Mouse (Mus musculus) gastrocnemius, postnatal 10 days (tissue): ENCODE measurements at regions not wholly inside any gene's neighbourhood (a gene's known extent, or its start where the extent isn't known, plus 50 kb on each side); places are given as distances from the start of the nearest gene placed in this dataset.

Experiments used
- DNase-seq: peaks from one replicate; pipeline ENCODE4 v3.0.0; 2021; ENCODE audit warnings: mixed read lengths

DNA sequence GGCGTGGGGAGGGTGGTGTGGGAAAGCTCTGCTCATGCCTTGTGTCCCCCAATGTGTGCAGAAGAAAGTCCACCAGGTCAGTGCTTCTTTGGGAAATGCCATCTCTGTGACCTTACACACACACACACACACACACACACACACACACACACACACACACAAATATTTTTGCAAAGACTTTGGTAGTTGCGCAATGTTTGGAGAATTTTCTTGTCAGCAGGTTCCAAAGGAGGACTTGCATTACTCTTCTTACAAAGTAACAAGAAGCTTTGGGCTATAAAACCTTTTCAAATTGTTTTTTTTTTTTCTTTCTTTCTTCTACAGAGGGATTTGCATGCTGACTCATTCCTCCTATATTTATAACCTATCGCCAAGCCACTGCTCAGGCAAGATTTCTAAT lies 59.1 kb upstream of the Npvf start:
- no peak for DNase-seq

DNA sequence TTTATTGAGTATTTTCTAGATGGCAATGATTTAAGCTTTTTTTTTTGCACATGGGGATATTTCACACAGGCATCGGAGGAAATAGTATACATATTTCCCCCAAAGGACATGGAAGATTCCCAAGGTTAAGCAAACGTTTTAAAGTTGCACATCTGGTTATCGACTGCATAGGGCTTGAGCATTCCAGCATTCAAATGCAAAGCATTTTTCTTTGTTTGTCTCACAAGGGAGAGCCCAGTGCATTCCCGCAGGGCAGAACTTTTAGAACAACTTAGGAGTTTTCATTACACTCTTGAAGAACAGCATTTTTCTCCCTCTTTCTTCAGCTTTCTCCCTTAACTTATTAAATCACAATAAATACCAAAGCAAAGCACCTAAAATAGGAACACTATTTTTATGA lies 64.4 kb upstream of the Npvf start:
- DNase-seq: no peak

- peak; percentile 11 for DNase-seq
Measured at GRCm38 (mm10) chr6:50720346-50720745, 66.1 kb upstream of the Npvf start.

DNA sequence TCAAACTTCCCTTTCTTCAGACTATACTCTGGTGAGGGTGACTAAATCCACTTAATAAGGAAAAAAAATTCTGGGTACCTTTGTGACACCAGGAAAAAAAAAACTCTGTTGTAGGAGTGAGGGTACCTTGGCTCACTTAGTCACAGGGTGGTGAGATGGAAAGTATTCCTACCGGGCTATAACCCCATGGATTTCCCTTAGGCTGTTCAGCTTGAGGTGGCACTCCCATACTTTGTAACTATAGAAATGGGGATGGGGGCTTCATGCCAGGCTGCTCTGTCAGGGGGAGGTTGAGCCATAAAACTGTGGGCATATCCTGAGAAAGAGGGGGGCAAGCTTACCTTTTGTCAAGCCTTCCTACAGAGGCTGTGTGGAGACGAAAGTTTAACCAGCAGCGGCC lies 71.4 kb upstream of the Npvf start:
- no peak for DNase-seq

DNA sequence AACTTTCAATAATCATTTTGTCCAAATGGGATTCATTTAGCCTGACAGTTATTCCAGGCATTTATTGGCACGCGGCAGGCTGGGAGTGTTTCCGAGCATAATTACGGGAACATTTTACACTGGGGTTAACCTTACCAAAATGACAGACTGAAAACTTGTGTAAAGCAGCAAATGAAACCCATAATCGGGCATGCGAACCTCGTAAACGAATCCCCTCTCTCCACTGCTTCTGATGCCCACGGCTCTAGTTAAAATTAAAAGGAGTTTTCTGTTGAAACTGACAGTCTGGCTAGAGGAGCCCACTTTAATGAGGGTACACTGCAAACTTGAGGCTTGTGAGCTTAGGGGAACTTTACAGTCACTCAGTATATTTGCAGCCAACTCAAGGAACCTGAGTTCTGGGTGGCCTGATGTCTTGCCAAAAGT lies 71.9 kb upstream of the Npvf start:
- DNase-seq: no peak

DNA sequence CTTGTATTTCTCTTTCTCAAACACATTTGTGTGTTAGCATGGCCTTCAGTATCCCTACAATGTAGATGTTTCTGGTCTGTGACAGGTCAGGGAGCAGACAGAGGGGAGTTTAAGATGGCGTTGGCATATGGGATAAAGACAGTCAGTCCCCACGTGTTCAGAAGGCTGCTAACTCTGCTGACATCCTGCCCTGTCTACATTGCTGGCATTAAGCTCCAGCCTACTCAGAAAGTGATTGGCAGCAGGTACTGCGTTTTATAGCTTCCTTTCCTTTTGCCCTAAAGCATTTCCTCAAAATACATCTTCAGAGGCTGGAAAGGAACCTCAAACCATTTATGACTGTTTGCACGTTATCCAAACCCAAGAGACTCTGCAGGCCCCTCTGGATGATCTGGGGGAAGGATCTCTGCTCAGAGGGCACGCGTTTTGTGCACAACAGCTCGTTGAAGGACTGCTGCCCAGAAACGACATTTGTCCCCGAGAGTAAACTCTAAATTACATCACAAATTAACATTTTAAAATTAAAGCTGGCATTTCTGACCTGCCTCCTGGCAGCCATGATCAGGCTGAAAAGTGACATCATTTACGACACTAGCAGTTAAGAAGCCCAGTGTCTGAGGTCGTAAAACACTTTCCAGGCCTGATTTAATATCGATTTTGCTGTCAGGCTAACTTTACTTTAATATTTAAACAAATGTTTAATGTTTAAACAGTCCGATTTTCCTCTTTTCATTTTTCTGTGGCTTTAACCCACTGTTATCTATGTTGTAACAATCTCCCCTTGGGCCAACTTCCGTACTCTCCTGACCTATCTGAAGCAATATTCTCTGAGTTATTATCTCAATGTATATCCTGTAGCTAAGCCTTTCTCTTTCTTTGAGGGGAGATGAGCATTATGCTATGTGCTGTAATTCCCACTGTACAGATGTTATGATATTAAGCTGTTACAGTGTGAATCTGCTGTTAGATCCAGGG lies 76.8 kb upstream of the Npvf start:
- DNase-seq: no peak

DNA sequence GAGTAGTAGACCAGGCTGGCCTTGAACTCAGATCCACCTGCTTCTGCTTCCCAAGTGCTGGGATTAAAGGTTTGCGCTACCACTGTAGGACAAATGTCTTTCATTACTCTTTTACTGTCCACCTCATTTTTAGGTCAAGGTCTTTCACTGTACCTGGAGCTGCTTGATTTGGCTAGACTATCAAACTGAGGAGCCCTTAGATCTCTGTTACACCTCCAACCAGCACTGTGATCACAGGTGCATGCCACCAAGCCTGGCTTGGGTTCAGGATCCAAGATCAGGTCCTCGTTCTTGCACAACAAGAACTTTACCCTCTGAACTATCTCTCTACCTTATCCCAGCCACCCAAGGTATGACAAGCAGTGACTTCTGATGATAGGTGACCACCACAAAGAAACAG lies 80.5 kb upstream of the Npvf start:
- DNase-seq: no peak

GRCm38 (mm10) chr6:50735825-50736224 lies 81.6 kb upstream of the Npvf start:
- DNase-seq: no peak

DNA sequence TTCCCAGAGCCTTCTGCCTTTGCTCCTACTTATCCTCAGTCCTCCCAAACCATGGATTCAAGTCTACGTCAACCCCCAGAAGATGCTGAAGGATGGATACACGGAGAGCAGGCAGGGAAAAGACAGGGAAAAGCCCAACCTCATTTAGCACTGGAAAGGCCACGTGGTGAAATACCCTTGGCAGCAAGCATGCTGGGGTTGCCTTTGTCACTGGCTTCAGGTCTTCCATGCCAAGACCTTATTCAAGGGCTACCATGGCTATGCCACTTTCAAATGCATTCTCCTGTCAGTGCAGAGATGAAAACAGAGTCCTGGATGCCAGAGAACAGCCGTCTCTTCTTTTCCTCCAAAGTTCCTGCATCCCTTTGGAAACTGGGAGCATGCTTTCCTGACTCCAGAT lies 87.8 kb upstream of the Npvf start:
- no peak for DNase-seq

GRCm38 (mm10) chr6:50744462-50745166 lies 90.4 kb upstream of the Npvf start:
- DNase-seq: no peak

DNA sequence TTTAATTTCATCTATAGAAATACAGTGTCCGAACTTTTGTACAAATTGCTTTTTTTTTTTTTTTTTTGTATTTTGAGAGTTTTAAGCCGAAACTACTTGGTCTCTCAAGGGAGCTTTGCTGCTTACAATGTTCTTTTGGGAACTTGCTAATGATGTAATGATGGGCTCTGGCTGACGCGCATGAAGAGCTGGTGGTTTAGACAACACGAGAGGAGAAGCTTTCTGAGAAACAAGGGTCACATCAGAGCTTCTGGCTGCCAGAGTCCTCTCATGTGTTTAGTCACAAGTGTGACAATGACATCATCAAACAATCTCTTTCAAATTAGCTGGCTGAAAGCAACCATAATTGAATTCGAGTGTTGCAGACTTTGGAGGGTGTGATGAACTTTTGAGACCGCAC lies 98.9 kb upstream of the Npvf start:
- DNase-seq: no peak

DNA sequence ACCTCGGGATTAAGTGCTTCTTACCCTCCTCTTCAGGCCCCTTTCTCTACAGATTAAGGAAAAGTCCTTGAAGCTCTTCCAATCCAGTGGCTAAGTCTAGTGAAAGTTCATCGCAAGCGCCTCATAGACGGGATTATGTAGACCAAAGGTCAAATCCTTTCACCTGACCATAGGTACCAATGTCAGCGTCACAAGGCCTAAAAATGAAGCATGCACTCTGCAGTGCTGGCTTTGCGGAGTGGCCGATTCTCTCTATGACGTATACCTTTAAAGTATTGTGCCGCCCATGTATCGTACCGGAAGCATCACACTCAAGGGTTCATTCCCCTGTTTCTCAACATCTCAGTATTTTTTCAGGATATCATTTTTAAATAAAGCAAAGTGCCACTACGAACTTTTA lies 100.5 kb upstream of the Npvf start:
- no peak for DNase-seq

DNA sequence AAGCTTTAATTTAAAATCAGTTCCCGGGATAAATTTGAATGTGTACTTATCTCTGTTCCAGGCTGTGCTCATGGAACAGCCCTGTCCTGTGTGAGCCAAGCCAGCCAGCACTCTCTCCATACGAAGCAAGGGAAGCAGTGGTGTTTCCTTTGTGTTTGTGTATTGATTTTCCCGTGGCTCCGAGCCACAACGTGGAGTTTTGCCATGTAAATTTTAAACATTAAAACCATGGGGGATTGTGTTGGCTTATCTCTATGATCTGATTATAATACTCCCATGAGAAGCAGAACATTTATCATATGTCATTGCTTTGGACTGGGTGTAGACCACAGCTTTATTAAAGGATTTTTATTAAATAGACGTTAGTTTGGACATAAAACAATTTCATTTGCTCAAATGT lies 106.1 kb upstream of the Npvf start:
- DNase-seq: no peak

GRCm38 (mm10) chr6:50763121-50763520 lies 108.9 kb upstream of the Npvf start:
- DNase-seq: no peak

DNA sequence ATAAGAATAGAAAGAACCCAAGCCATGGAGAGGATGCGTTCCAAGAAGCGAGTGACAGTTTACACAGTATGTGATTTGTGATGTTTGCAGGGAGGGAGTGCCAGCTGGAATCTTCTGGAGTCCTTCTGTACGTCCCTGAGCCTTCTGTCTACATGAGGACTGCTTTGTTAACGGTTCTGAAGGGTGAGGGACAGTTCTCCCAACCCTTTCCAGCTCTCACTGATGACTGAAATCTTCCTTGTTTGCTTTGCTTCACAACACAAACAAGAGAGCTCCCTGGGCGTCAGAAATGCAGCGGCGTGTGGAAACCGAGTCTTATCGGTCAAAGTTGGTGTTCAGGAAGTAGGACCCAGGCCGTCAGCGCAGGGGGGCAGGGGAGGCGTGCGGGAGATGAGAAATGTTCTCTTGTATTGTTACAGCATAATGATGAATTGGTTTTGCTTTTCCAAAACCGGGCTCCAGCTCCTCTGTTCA lies 112.2 kb upstream of the Npvf start:
- DNase-seq: no peak

- no peak for DNase-seq
Measured at GRCm38 (mm10) chr6:50767126-50767525, 112.9 kb upstream of the Npvf start.

DNA sequence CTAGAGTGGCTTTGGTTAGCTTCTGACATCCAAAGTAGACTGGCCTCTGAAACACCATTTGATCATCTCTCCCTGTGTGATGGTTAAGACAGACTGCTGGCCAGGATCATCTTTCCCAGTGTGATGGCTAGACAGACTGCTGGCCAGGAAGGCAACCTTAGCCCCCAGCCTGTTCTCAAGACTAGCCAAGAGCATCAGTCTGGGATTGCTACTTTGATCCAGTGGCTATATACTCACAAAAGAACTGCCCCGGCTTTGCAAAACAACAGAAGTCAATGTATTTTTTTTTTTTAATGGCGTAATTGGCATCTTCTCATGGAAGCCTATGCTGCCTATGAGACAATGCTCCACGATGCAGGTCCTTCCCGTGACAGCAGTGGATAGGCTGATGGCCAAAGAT lies 113.6 kb upstream of the Npvf start:
- no peak for DNase-seq

DNA sequence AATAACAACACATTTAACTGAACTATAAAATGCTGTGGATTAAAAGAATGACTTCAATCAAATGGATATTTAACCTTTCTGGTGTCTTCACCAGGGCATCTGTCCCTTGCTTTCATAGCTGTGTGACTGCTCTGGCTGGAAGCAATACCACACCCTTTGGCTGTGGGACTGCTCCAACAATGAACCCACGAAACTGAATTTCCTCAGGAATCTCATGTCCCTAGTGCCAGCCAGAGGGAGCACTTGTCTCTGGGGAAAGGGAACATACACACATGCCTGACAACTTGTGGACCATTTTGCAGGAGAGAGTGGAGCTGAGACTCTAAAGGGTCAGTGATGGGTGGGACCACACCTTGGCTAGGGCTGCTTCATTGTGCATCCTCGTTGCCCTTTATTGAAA lies 114.9 kb upstream of the Npvf start:
- no peak for DNase-seq

GRCm38 (mm10) chr6:50770481-50770880 lies 116.2 kb upstream of the Npvf start:
- no peak for DNase-seq

DNA sequence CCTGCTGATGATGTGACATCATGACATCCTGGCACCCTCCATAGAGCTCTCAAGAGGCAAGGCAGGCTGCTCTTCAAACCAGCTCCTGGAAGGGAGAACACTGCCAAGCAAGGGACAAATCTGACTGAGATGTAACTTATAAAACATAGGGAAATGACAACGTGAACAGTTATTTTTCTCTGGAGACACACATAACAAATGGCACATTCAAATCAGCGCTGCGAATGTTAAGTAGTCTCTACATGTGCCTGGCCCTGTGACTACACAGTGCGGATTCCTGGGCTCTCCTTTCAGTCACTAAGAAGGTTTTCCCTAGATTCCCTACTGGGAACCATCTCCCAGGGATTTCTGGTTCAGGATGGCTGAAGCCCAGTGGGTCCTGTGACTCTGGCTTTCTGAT lies 121.4 kb upstream of the Npvf start:
- no peak for DNase-seq

GRCm38 (mm10) chr6:50776236-50776832 lies 122.1 kb upstream of the Npvf start:
- no peak for DNase-seq

DNA sequence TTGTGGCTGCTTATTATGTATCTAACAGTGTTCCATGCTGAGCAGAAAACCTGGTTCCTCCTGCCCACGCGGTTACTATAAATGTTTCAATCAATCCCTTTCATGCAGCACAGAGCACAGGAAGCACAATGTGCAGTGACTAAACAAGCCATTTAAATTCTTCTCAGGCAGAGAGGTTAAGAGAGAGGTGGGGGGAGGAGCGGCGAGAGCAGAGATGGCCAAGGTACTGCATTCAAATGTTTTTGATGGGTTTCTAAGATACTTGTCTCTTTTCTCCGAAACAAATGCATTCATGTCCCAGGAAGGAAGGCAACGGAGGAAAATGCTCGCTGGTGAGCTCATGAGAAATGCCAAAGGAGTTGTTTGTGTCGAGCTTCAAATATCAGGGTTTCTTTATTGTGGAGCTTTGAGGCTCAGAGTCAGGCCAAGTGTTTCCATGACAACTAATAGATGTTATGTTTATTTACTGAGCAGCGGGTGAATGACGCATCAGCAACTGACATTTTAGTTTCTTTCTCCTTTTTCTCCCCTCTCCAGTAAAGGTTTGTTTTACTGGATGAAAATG lies 122.8 kb upstream of the Npvf start:
- no peak for DNase-seq

DNA sequence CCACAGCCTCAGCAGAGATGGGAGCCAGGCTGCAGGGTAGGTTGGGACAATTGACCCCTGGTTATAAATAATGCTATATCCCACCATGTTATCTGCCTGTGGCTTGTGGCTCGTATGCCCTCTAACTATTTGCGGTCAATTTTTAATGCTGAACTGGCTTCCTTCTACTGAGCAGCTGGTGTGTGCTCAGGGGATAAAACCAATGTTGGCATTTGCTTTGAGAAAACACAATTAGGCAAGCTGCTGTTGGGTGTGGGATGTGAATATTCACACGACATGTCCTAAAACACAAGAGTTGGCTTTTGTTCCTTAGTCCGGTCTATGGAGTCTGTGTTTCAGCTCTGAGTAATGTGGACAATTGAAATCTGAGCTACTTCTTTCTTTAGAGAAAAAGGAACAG lies 123.6 kb upstream of the Npvf start:
- DNase-seq: no peak
